Mouse (Mus musculus) kidney, adult 2 months (tissue): Measurements from ENCODE around the gene Zfp386. TPM values are rescaled to one million over a fixed set of nuclear protein-coding genes. Genes with fewer than 3 reads are reported as not detected.
"Not testable (repeated sequence)": the region's sequence is repeated elsewhere in the genome, so short reads cannot be mapped to it uniquely, and the experiment has no call there.

Experiments used
- DNase-seq: peaks from one replicate; pipeline ENCODE4 v3.0.0; 2021
- H3K27ac ChIP-seq: fragments of 200-500 bp; 2 replicates; pipeline ENCODE4 v1.5.1; 2012; ENCODE audit warnings: low read depth, low read length, control low read depth, inconsistent platforms; ENCODE audit not compliant: insufficient read depth
- H3K27me3 ChIP-seq: fragments of 200-500 bp; replicated peaks from 2 replicates; pipeline ENCODE4 v1.6.1; 2012; ENCODE audit warnings: mild to moderate bottlenecking, moderate library complexity, low read length, inconsistent platforms; ENCODE audit not compliant: control insufficient read depth, insufficient read depth
- H3K36me3 ChIP-seq: fragments of 200-500 bp; 2 replicates; pipeline ENCODE4 v1.6.1; 2012; ENCODE audit warnings: mild to moderate bottlenecking, moderate library complexity, low read length, inconsistent platforms; ENCODE audit not compliant: control insufficient read depth, insufficient read depth
- H3K4me1 ChIP-seq: fragments of 200-500 bp; 2 replicates; pipeline ENCODE4 v1.6.1; 2011; ENCODE audit warnings: low read length; ENCODE audit not compliant: control insufficient read depth, insufficient read depth
- H3K4me3 ChIP-seq: fragments of 200-500 bp; 2 replicates; pipeline ENCODE4 v1.5.1; 2011; ENCODE audit warnings: mild to moderate bottlenecking, low read depth, low read length, control low read depth; ENCODE audit not compliant: insufficient read depth
- CTCF ChIP-seq: fragments of 200-500 bp; conservative IDR thresholded peaks from 2 replicates; pipeline ENCODE4 v1.5.1; 2011; ENCODE audit warnings: low read depth, mild to moderate bottlenecking, control low read depth, low read length, moderate library complexity, mixed read lengths; ENCODE audit not compliant: insufficient read depth, insufficient read length
- POLR2A ChIP-seq: fragments of 200-500 bp; IDR thresholded peaks from one replicate; pipeline ENCODE4 v1.6.1; 2011; ENCODE audit warnings: low read depth, low read length, control low read depth
- WGBS: fragments of 180-500 bp; shearing (Covaris S2); methylation state at CpG from one replicate; pipeline ENCODE4 v1.1.7; 2018; 5-methylcytosine and 5-hydroxymethylcytosine counted together
- polyA plus RNA-seq: library from polyadenylated mRNA; depleted of rRNA; stranded (reverse); fragments of >200 nt; gene quantifications from 2 replicates; pipeline ENCODE4 v1.2.3, GENCODE M21; 2012; rRNA removed

Zfp386 gene
- 5.0 and 6.6 TPM in 2 replicates for polyA plus RNA-seq

DNA sequence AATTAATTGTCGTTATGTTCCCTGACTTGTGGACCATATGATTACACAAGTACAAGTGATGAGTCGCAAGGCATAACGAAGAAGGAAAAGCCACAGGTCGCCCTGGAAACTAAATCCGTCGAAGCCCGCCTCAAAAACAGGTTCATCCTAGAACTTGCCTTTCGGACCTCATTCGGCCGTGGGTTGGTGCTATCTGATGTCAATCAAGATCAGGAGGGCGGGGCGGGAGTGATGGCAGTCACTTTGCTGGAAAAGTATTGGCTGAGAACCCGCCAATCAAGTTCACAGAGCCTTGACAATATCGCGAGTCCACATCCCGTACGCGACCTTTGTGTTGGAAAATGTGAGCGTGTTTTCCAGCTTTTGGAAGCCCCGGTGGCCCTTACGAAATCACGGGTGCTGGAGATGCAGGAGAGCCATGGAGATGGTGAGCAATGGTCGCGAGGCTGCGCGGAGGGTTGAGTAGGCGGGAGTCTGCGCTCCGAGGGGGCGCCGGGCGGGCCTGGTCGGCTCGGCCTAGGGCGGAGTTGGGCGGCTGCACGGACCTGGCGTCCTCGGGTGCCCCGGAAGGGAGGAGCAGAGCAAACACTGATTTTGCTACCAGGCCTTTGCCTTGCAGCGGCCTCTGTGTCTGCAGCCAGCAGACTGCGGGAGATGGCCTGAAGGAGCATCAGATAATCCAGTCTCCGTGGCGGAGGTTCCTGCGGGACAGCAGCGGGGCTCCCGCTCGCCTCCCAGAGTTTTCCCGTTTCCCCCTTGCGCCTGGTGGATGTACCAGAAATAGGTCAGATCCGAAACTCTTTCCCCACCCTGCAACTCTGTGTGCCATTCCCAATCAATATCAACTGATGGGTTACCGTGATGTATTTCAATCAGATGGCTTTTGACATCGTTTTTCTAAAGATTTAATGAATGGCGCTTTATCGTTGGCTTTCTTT, at the start of gene Zfp386:
TSS of gene Zfp386 (plus strand) at position 285 of the 938 bp plus-strand sequence.
- TF ChIP-seq POLR2A: peak; percentile 2
- TF ChIP-seq CTCF: no peak
- Histone ChIP-seq H3K27ac (peak within 1 kb of the TSS; percentile 100), H3K27me3 (no peaks in the 10 kb centered on the region), H3K4me3 (peak within 1 kb of the TSS; percentile 98), H3K4me1 (peaks cover 4% of the 10 kb centered on the region), H3K36me3 (no peaks in the 10 kb centered on the region)
- DNase-seq: peak; percentile 100
- WGBS: under 1% methylated on average over 55 of the region's 55 CpGs

DNA sequence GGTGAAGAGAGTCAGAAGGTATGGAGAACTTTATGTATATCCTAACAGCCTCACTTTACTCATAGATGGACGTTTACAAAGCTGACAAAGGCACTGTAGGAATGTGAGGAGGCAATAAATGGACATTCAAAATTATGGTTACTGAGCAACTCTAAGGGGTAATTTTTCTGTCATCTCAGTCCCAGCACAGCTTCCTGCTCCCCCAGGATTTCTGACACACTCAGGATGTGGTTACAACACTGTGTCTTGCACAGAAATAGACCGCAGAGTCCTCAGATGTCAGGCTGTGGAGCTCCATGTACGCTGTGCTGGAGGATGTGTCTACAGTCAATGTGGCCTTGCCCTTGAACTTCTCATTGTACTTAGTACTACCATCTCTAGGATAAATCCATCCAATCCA, 47.7 kb upstream of the Zfp386 start:
- WGBS: 69% methylated on average over 3 of the region's 3 CpGs
- DNase-seq, H3K4me1 ChIP-seq, H3K36me3 ChIP-seq, H3K27ac ChIP-seq, H3K4me3 ChIP-seq, H3K27me3 ChIP-seq: not testable (repeated sequence)

DNA sequence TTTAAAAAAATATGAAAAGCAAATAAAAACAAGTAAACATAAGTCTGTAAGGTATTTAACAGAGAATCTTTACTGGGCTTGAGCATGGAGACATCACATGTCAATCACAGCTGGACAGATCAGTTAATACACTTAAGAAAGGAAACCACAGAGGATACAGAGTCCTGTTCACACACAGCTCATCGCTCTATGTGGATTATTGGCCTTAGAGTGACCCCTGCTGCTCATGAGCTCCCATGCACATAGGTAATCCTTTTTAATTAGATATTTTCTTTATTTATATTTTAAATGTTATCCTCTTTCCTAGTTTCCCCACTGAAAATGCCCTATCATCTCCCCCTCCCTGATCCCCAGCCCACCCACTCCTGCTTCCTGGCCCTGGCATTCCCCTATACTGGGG, 44.6 kb upstream of the Zfp386 start:
- H3K4me3 ChIP-seq, DNase-seq, H3K4me1 ChIP-seq, H3K36me3 ChIP-seq, H3K27ac ChIP-seq, H3K27me3 ChIP-seq: not testable (repeated sequence)
- 83% methylated on average over 1 of the region's 1 CpGs for WGBS

DNA sequence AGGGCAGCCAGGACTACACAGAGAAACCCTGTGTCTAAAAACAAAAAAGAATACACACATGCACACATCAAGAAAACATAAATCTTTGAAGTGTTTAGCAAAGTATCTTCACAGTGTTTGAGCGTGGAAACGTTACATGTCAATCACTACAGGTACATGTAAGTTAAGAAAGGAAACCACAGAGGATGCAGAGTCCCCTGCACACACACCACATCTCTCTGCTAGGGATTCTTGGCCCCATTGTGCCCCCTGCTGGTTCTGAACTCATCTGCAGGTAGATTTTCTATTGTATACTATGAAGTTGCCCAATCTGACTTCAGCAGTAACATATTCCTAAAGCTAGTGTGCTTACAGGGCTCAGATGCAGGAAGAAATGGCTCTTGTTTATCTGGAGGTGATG, 36.7 kb upstream of the Zfp386 start:
- Histone ChIP-seq H3K27me3 (no peaks in the 10 kb centered on the region), H3K4me1 (no peaks in the 10 kb centered on the region), H3K36me3 (no peaks in the 10 kb centered on the region), H3K27ac (no peak overlapping the region), H3K4me3 (no peak overlapping the region)
- no peak for TF ChIP-seq CTCF
- no peak for TF ChIP-seq POLR2A
- no peak for DNase-seq
- WGBS: 81% methylated on average over 2 of the region's 2 CpGs

DNA sequence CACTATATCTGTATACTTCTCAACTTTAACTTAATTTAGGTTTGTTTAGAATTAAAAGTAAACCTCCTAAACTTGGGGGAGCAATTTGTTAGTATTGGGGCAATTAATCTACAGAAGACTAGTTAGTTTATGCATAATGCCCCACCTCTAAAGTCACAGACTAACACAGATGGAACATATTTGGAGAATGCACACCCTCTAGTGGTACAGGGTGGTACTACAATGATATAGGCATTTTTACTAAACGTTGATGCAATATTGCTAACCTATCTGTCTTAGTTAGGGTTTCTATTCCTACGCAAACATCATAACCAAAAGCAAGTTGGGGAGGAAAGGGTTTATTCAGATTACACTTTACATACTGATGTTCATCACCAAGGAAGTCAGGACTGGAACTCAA, 19.4 kb upstream of the Zfp386 start:
- 47% methylated on average over 2 of the region's 2 CpGs for WGBS
- TF ChIP-seq POLR2A (no peak), CTCF (0 out of 2 replicates have a peak, but pooled peaks have one; percentile 24)
- no peak overlapping the region for H3K27ac ChIP-seq
- no peaks in the 10 kb centered on the region for H3K27me3 ChIP-seq
- H3K36me3 ChIP-seq: no peaks in the 10 kb centered on the region
- DNase-seq: peak; percentile 19
- H3K4me1 ChIP-seq: no peaks in the 10 kb centered on the region
- no peak overlapping the region for H3K4me3 ChIP-seq

DNA sequence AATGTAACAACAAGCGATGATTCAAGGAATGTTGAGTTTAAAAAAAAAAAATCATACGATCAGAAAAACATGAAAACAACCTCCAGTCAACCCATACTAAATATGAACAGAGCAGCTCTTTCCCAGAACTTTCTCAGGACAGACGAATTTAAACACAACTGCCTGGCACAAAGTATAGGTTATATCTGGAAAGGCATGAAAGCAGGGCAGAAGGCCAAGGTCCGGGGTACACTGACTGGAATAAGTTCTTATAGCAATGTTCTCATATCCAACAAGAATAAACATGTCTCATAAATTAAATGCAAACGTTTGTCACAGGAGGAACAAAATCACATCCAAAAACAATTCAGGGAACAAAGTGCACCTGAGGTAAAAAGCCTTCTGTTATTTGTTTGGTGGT, 12.2 kb upstream of the Zfp386 start:
- Histone ChIP-seq H3K27me3 (no peaks in the 10 kb centered on the region), H3K4me3 (no peak overlapping the region), H3K27ac (no peak overlapping the region), H3K36me3 (no peaks in the 10 kb centered on the region), H3K4me1 (no peaks in the 10 kb centered on the region)
- TF ChIP-seq POLR2A: no peak
- TF ChIP-seq CTCF: no peak
- no peak for DNase-seq
- WGBS: 66% methylated on average over 5 of the region's 5 CpGs

DNA sequence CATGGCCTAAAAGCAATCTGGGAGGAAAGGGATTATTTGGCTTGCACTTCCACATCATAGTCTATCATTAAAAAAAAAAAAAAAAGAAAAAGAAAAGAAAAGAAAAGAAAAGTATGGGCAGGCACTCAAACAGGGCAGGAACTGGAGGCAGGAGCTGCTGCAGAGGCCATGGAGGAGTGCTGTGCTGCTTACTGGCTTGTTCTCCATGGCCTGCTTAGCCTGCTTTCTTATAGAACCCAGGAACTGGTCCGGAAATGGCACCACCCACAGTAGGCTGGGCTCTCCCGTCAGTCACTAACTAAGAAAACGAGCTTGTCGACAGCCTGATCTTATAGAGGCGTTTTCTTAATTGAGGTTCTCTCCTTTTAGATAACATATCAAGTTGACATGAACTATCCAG, 2.7 kb upstream of the Zfp386 start:
- TF ChIP-seq POLR2A (no peak), CTCF (no peak)
- Histone ChIP-seq H3K27ac (no peak overlapping the region), H3K4me1 (peaks cover 4% of the 10 kb centered on the region), H3K4me3 (no peak overlapping the region), H3K36me3 (no peaks in the 10 kb centered on the region), H3K27me3 (no peaks in the 10 kb centered on the region)
- no peak for DNase-seq
- 83% methylated on average over 5 of the region's 5 CpGs for WGBS
